Mouse (Mus musculus): ENCODE measurements around the gene Prx. TPM values are rescaled to one million over a fixed set of nuclear protein-coding genes. Genes with fewer than 3 reads are reported as not detected.

Gene Prx
- polyA plus RNA-seq, 1 experiment from 2014 or later = 3.1 TPM

DNA sequence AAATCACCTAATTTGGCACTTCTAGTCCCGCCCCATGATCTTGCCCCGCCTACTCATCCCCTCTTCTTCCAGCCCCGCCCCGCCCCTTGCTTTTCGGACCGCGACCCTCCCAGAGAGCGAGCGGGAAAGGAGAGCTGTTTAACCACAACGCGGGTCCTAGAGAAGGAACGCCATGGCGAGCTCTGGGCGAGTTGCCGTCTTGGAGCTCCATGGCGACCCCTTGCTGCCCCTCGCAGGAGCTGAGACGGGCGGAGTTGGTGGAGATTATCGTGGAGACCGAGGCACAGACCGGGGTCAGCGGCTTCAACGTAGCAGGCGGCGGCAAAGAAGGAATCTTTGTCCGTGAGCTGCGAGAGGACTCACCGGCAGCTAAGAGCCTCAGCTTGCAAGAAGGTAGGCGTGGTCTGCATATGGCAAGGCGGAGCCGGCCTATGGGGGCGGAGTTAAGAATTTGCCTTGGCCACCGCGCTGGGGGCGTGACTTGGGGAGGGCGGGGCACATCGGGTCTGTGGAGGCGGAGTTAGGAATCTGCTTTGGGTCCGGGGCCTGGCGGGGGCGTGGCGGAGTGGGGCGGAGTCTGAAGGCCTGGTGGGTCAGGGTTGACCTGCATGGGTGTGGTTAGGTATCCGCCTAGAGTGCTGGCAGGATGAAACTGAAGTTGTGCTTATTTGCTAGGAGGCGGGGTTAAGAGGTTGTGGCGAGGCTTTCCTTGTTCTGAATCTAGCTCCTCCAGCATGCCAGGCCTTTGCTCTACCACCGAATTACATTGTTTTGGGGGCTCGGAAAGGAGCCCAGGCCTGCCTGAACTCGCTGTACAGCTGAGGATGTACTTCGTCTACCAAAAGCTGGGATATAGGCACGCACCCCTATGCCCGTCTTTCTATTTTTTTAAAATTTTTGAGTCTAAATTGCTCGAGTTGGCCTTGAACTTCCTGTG lies 8.9 kb downstream of the Prx start:
- Histone ChIP-seq H3K9me3 (no peaks in the 10 kb centered on the region), H3K9ac (replicated peaks) (peak overlapping the region; percentile 60), H3K27me3 (no peaks in the 10 kb centered on the region), H3K4me2 (replicated peaks) (peak overlapping the region; percentile 60), H3K4me3 (peak overlapping the region; percentile 52), H3K27ac (replicated peaks) (peak overlapping the region; percentile 95), H3K4me1 (peaks cover 11% of the 10 kb centered on the region), H3K36me3 (no peaks in the 10 kb centered on the region)
- ATAC-seq (ENCODE audit: low FRiP score, low read depth) = peak; percentile 90
- WGBS = under 1% methylated on average over 52 of the region's 54 CpGs

DNA sequence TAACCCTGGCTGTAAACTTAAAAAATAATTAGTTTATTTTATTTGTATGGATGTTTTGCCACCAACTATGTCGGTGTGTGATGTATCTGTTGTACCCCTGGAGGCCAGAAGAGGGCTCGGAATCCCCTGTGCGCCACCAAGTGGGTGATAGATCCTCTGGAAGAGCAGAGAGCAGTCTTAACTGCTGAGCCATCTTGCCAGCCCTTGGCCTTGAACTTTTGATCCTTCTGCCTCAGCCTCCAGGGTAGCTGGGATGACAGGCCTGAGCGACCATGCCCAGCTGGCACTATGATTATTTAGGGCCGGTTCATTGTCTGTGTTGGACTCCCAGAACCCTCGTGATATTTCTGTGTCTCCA lies 9.5 kb downstream of the Prx start:
- H3K4me2 ChIP-seq (replicated peaks) = peak overlapping the region; percentile 60
- H3K27ac ChIP-seq (replicated peaks) = peak overlapping the region; percentile 95; the same call in 1 of the 2 replicates
- H3K4me1 ChIP-seq = peaks cover 11% of the 10 kb centered on the region
- H3K36me3 ChIP-seq = no peaks in the 10 kb centered on the region
- ATAC-seq (ENCODE audit: low FRiP score, low read depth) = peak; percentile 28
- 22% methylated on average over 6 of the region's 6 CpGs for WGBS
- H3K9me3 ChIP-seq = no peaks in the 10 kb centered on the region
- H3K27me3 ChIP-seq = no peaks in the 10 kb centered on the region
- H3K4me3 ChIP-seq = peak overlapping the region; percentile 52
- H3K9ac ChIP-seq (replicated peaks) = no peak overlapping the region

DNA sequence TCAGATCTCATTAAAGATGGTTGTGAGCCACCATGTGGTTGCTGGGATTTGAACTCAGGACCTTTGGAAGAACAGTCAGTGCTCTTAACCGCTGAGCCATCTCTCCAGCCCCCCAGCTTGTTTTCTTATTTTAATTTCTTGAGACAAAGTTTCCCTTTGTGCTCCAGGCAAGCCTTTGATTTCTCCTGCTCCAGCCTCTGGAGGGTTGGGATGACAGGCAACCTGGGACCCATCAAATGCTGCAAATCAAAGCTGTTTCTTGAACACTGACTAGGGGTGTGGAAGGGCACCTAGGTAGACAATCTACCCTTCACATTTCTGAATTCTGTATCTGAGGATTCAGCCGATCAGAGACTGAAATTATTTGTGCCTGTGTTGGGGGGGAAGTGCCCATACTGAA lies 11.7 kb downstream of the Prx start:
- Histone ChIP-seq H3K4me2 (replicated peaks) (no peak overlapping the region), H3K36me3 (no peaks in the 10 kb centered on the region), H3K27me3 (no peaks in the 10 kb centered on the region), H3K9ac (replicated peaks) (no peak overlapping the region), H3K9me3 (no peaks in the 10 kb centered on the region), H3K4me1 (peaks cover 11% of the 10 kb centered on the region), H3K4me3 (no peak overlapping the region), H3K27ac (replicated peaks) (no peak overlapping the region)
- 83% methylated on average over 2 of the region's 2 CpGs for WGBS
- ATAC-seq (ENCODE audit: low FRiP score, low read depth) = no peak

DNA sequence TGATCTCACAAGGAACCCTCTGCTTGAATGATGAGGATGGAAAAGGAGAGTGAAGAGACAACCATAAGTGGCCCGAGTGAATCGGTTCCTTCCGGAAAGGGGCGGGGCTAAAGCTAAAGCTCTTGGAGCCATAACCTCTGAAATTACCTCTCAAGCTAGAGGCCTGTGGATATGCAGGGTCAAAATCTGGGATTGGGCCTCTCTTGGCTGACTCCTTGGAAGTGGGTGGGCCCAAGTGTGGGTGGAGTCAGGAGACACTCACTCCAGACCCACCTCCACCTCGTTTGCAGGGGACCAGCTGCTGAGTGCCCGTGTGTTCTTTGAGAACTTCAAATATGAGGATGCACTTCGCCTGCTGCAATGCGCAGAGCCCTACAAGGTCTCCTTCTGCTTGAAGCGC lies 15.8 kb downstream of the Prx start:
- H3K36me3 ChIP-seq = 0 out of 2 replicates have a peak, but pooled peaks cover 3% of the 10 kb centered on the region
- H3K27ac ChIP-seq (replicated peaks) = no peak overlapping the region
- H3K4me3 ChIP-seq = no peak overlapping the region
- no peaks in the 10 kb centered on the region for H3K27me3 ChIP-seq
- H3K4me1 ChIP-seq = no peaks in the 10 kb centered on the region
- no peak for ATAC-seq (ENCODE audit: low FRiP score, low read depth)
- H3K9me3 ChIP-seq = no peaks in the 10 kb centered on the region
- 82% methylated on average over 9 of the region's 9 CpGs for WGBS
- H3K9ac ChIP-seq (replicated peaks) = no peak overlapping the region
- H3K4me2 ChIP-seq (replicated peaks) = no peak overlapping the region

DNA sequence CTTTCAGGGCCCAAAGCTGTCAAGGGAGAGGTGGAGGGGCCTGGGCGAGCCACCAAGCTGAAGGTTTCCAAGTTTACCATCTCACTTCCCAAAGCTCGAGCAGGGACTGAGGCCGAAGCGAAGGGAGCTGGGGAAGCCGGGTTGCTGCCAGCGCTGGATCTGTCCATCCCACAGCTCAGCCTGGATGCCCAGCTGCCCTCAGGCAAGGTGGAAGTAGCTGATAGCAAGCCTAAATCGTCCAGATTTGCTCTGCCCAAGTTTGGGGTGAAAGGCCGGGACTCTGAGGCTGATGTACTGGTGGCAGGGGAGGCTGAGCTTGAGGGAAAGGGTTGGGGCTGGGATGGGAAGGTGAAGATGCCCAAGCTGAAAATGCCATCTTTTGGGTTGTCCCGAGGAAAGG lies 19.2 kb downstream of the Prx start:
- WGBS = 86% methylated on average over 9 of the region's 9 CpGs

DNA sequence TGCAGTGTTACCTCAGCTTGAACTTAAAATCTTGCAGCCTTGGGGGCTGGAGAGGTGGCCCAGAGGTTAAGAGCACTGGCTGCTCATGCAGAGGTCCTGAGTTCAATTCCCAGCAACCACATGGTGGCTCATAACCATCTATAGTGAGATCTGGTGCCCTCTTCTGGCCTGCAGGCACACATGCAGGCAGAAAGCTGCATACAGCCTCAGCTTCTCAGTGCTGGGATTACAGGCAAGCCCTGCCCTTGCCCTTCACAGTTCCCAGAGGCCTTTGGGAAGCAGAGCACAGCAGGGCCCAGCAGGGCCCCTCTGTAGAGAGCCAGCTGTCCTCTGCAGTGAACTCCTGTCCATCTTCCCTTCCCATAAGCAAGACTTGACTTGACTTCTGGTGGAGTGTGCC lies 21.0 kb downstream of the Prx start:
- Histone ChIP-seq H3K4me3 (no peak overlapping the region), H3K27ac (replicated peaks) (no peak overlapping the region), H3K36me3 (0 out of 2 replicates have a peak, but pooled peaks cover 3% of the 10 kb centered on the region), H3K9ac (replicated peaks) (no peak overlapping the region), H3K27me3 (no peaks in the 10 kb centered on the region), H3K9me3 (no peaks in the 10 kb centered on the region), H3K4me2 (replicated peaks) (no peak overlapping the region), H3K4me1 (no peaks in the 10 kb centered on the region)
- no peak for ATAC-seq (ENCODE audit: low FRiP score, low read depth)

More for the DNA sequence above, 19.2 kb downstream of the Prx start:
- Histone ChIP-seq H3K27ac (replicated peaks) (no peak overlapping the region), H3K27me3 (no peaks in the 10 kb centered on the region), H3K9ac (replicated peaks) (no peak overlapping the region), H3K4me3 (no peak overlapping the region), H3K4me1 (no peaks in the 10 kb centered on the region), H3K9me3 (no peaks in the 10 kb centered on the region), H3K4me2 (replicated peaks) (no peak overlapping the region), H3K36me3 (0 out of 2 replicates have a peak, but pooled peaks cover 3% of the 10 kb centered on the region)
- ATAC-seq (ENCODE audit: low FRiP score, low read depth) = no peak

DNA sequence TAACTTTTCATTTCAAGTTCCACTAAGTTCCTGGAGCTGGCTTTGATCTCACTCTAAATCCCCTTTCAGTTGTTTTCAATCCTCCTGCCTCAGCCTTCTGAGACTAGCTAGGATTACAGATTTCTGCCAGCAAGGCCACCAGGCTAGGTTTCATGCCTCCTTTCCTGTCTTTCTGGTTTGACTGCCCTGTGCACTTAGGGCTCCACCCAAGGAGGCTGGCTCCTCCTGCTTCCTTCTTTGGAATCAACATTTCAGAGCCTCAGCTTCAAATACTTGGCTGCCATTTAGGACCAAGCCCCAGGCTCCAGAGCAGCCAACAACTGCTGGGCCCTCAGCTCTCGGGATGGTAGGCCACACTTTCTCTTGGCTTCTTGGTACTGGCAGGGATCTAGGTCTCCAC lies 21.5 kb downstream of the Prx start:
- Histone ChIP-seq H3K9me3 (no peaks in the 10 kb centered on the region), H3K27ac (replicated peaks) (no peak overlapping the region), H3K36me3 (0 out of 2 replicates have a peak, but pooled peaks cover 3% of the 10 kb centered on the region), H3K4me1 (no peaks in the 10 kb centered on the region), H3K9ac (replicated peaks) (no peak overlapping the region), H3K4me3 (no peak overlapping the region), H3K4me2 (replicated peaks) (no peak overlapping the region), H3K27me3 (no peaks in the 10 kb centered on the region)
- no peak for ATAC-seq (ENCODE audit: low FRiP score, low read depth)
- WGBS = 85% methylated on average over 1 of the region's 1 CpGs

DNA sequence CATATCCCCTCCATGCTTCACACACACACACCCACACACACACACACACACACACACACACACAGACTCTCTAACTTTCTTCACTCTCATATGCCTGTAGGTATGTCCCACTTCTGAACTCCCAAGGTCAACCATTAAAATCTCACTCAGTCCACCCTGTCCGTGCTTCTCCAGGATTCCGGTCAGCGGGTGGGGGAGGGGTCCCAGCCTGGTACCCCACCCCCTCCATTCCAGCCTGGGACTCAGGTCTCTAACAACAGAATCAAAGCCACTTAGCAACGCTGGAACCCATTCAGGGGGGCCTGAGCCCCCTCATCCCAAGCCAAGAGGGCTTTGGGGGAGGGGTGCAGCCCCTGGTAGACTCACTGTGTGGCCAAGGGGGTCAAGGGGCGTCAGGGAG lies 23.8 kb downstream of the Prx start, which contains the start of gene Hipk4:
Gene Hipk4, plus strand, starts transcription at position 301 of the 400 bp plus-strand sequence.
- H3K4me2 ChIP-seq (replicated peaks) = no peak within 1 kb of the TSS
- no peak within 1 kb of the TSS for H3K9ac ChIP-seq (replicated peaks)
- no peaks in the 10 kb centered on the region for H3K4me1 ChIP-seq
- no peak for ATAC-seq (ENCODE audit: low FRiP score, low read depth)
- H3K27me3 ChIP-seq = no peaks in the 10 kb centered on the region
- H3K9me3 ChIP-seq = no peaks in the 10 kb centered on the region
- WGBS = 61% methylated on average over 5 of the region's 5 CpGs
- H3K4me3 ChIP-seq = no peak within 1 kb of the TSS
- no peak within 1 kb of the TSS for H3K27ac ChIP-seq (replicated peaks)
- H3K36me3 ChIP-seq = 0 out of 2 replicates have a peak, but pooled peaks cover 3% of the 10 kb centered on the region

DNA sequence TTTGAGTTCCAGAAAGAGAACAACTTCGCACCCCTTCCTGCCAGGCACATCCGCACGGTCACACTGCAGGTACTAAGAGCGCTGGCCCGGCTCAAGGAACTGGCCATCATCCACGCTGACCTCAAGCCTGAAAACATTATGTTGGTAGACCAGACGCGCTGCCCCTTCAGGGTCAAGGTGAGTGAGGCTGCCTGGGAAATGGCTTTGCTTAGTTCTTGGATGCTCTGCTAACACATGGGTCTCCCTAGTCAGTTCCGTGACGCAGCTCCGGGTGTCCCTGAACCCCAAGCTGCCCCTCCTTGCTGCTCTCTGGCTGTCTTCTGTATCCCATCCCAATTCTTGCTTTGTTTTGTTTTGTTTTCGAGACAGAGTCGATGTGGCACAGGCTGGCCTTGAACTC lies 24.7 kb downstream of the Prx start:
- ATAC-seq (ENCODE audit: low FRiP score, low read depth) = no peak
- H3K4me2 ChIP-seq (replicated peaks) = no peak overlapping the region
- no peaks in the 10 kb centered on the region for H3K9me3 ChIP-seq
- H3K9ac ChIP-seq (replicated peaks) = no peak overlapping the region
- no peaks in the 10 kb centered on the region for H3K4me1 ChIP-seq
- 93% methylated on average over 13 of the region's 13 CpGs for WGBS
- H3K4me3 ChIP-seq = no peak overlapping the region
- no peak overlapping the region for H3K27ac ChIP-seq (replicated peaks)
- H3K27me3 ChIP-seq = no peaks in the 10 kb centered on the region
- 0 out of 2 replicates have a peak, but pooled peaks cover 3% of the 10 kb centered on the region for H3K36me3 ChIP-seq

DNA sequence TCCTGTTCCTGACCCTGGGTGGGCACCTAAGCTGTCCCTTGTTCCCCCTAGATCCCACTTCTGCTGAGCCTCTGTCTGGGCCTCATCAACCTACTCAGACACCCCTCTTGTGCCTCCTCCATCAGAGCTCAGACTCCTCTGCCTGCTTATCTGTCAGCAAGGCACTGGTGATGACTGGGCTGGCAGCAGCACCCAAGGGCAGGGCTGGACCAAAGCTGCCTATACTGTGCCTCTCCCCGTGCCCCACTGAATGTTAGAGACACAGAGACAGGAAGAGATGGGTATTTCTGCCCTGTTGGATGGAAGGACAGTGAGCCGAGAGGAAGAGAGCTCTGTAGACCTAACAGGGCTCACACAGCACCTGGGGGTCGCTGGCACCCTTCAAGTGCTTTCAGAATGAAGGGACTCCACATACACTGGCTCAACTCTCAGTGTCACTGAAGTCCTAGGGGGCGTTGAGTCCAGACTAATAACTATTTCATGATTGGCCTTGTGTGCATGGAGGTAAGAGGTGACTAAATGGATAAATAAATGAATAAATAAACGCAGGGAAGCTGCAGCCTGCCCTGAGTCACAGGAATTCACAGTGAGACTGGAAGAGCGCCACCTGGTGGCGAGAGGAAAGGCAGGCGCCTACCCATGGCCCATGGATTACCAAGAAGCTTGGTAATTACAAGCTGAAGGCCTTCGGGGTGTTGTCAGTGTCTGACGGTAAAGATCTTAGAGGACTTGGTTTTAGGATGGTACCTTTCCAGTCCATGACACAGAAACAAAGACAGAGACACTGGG lies 27.1 kb downstream of the Prx start:
- H3K27ac ChIP-seq (replicated peaks) = no peak overlapping the region
- H3K27me3 ChIP-seq = no peaks in the 10 kb centered on the region
- ATAC-seq (ENCODE audit: low FRiP score, low read depth) = peak; percentile 52; the same call in 1 of the 2 replicates
- H3K4me2 ChIP-seq (replicated peaks) = no peak overlapping the region
- H3K36me3 ChIP-seq = peaks cover 13% of the 10 kb centered on the region
- WGBS = 23% methylated on average over 10 of the region's 10 CpGs
- H3K4me1 ChIP-seq = no peaks in the 10 kb centered on the region
- no peak overlapping the region for H3K9ac ChIP-seq (replicated peaks)
- H3K4me3 ChIP-seq = no peak overlapping the region
- H3K9me3 ChIP-seq = no peaks in the 10 kb centered on the region

DNA sequence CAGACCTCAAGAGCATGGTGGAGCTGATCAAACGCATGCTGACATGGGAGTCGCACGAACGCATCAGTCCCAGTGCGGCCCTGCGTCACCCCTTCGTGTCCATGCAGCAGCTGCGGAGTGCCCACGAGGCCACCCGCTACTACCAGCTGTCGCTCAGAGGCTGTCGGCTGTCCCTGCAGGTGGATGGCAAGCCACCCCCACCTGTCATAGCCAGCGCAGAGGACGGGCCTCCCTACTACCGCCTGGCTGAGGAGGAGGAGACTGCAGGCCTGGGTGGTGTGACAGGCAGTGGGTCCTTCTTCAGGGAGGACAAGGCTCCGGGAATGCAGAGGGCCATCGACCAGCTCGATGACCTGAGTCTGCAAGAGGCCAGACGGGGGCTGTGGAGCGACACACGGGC lies 29.9 kb downstream of the Prx start:
- H3K27ac ChIP-seq (replicated peaks) = no peak overlapping the region
- no peak for ATAC-seq (ENCODE audit: low FRiP score, low read depth)
- no peak overlapping the region for H3K9ac ChIP-seq (replicated peaks)
- no peak overlapping the region for H3K4me3 ChIP-seq
- no peak overlapping the region for H3K4me2 ChIP-seq (replicated peaks)
- no peaks in the 10 kb centered on the region for H3K27me3 ChIP-seq
- H3K4me1 ChIP-seq = no peaks in the 10 kb centered on the region
- peaks cover 38% of the 10 kb centered on the region for H3K36me3 ChIP-seq
- WGBS = 83% methylated on average over 21 of the region's 21 CpGs
- H3K9me3 ChIP-seq = no peaks in the 10 kb centered on the region

DNA sequence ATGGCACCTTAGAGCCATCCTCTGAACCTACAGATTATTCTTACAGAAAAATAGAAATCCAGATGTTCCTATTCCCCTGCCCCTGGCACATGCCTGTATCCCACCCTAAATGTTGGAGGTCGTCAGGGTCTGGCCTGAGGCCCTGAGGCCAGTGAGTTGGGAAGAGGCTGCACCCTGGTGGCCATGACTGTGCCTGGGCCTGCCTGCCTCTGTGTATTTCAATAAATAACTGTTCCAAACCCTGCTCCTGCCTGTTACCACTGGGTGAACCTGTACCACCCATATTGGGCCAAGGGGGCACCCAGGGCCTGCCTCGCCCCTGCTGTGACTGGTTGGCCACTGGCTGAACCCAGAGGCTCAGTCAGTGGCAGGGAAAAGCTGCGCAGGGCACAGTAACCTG lies 31.8 kb downstream of the Prx start:
- Histone ChIP-seq H3K4me3 (no peak overlapping the region), H3K9ac (replicated peaks) (no peak overlapping the region), H3K9me3 (no peaks in the 10 kb centered on the region), H3K27me3 (no peaks in the 10 kb centered on the region), H3K27ac (replicated peaks) (no peak overlapping the region), H3K4me2 (replicated peaks) (no peak overlapping the region), H3K4me1 (no peaks in the 10 kb centered on the region), H3K36me3 (peaks cover 56% of the 10 kb centered on the region)
- WGBS = 75% methylated on average over 3 of the region's 3 CpGs
- ATAC-seq (ENCODE audit: low FRiP score, low read depth) = no peak
